Mouse (Mus musculus): ENCODE results near the gene Apobec1. TPM values are rescaled to one million over a fixed set of nuclear protein-coding genes. Genes with fewer than 3 reads are reported as not detected.

Gene Apobec1
- polyA plus RNA-seq, 1 experiment from 2014 or later = 2.3 TPM

Other genes starting within 250 kb of the Apobec1 start
- gene Rimklb, start 103.7 kb downstream of the Apobec1 start, polyA plus RNA-seq (2015; fragmentation: Nextera tagmentation; extraction: Ambion mirVana) = 13.8 and 14.8 TPM in 2 replicates
- 26.5 and 28.0 TPM in 2 replicates for gene Mfap5, start 96.6 kb downstream of the Apobec1 start, polyA plus RNA-seq (2015; fragmentation: Nextera tagmentation; extraction: Ambion mirVana)
- gene Aicda, start 48.6 kb downstream of the Apobec1 start, polyA plus RNA-seq (2015; fragmentation: Nextera tagmentation; extraction: Ambion mirVana) = not detected in 2 replicates
- gene Gdf3, start 7.6 kb upstream of the Apobec1 start, polyA plus RNA-seq (2015; fragmentation: Nextera tagmentation; extraction: Ambion mirVana) = not detected in 2 replicates
- not detected in 2 replicates for gene Dppa3, start 24.0 kb upstream of the Apobec1 start, polyA plus RNA-seq (2015; fragmentation: Nextera tagmentation; extraction: Ambion mirVana)
- 0.12 TPM in 1 of 2 replicates, not detected in the other for gene Nanog, start 105.0 kb upstream of the Apobec1 start, polyA plus RNA-seq (2015; fragmentation: Nextera tagmentation; extraction: Ambion mirVana)
- gene Slc2a3, start 199.2 kb upstream of the Apobec1 start, polyA plus RNA-seq (2015; fragmentation: Nextera tagmentation; extraction: Ambion mirVana) = 8.6 and 9.6 TPM in 2 replicates
- gene Foxj2, start 217.5 kb upstream of the Apobec1 start, polyA plus RNA-seq (2015; fragmentation: Nextera tagmentation; extraction: Ambion mirVana) = 5.8 and 6.4 TPM in 2 replicates